Mouse (Mus musculus) midbrain, postnatal 0 days (tissue): ENCODE data around the gene Lrrc56. TPM values are rescaled to one million over a fixed set of nuclear protein-coding genes. Genes with fewer than 3 reads are reported as not detected.
A peak's percentile ranks its signal among the peaks of the same experiment; 100 is the strongest.

Experiments used
- ATAC-seq: fragments of 200-750 bp; cut with Nextera tagmentation; 2 replicates; pipeline ENCODE4 v1.8.0; 2017; ENCODE audit warnings: moderate number of reproducible peaks, mild to moderate bottlenecking, moderate TSS enrichment, moderate library complexity; ENCODE audit not compliant: low FRiP score
- DNase-seq: peaks from one replicate; pipeline ENCODE4 v3.0.0-alpha.2; 2015; ENCODE audit warnings: low spot score
- H3K27ac ChIP-seq: fragments of 300-500 bp; sonication (generic); 2 replicates; pipeline ENCODE4 v1.5.1; 2014; ENCODE audit warnings: low read depth, mild to moderate bottlenecking, low read length, mixed read lengths
- H3K27me3 ChIP-seq: fragments of 300-500 bp; sonication (generic); 2 replicates; pipeline ENCODE4 v1.6.1; 2014; ENCODE audit warnings: low read length, control low read depth, mixed read lengths; ENCODE audit not compliant: insufficient read depth
- H3K36me3 ChIP-seq: fragments of 300-500 bp; sonication (generic); 2 replicates; pipeline ENCODE4 v1.6.1; 2014; ENCODE audit warnings: low read length, control low read depth, mixed read lengths; ENCODE audit not compliant: insufficient read depth
- H3K4me1 ChIP-seq: fragments of 300-500 bp; sonication (generic); 2 replicates; pipeline ENCODE4 v1.6.1; 2014; ENCODE audit warnings: mild to moderate bottlenecking, control low read depth, antibody characterized with exemption, low read length, mixed read lengths; ENCODE audit not compliant: insufficient read depth
- H3K4me2 ChIP-seq: fragments of 300-500 bp; sonication (generic); 2 replicates; pipeline ENCODE4 v1.6.1; 2014; ENCODE audit warnings: low read depth, mild to moderate bottlenecking, low read length, mixed read lengths; ENCODE audit not compliant: poor library complexity, severe bottlenecking
- H3K4me3 ChIP-seq: fragments of 300-500 bp; sonication (generic); 2 replicates; pipeline ENCODE4 v1.5.1; 2014; ENCODE audit warnings: low read depth, mild to moderate bottlenecking, low read length, moderate library complexity
- H3K9ac ChIP-seq: fragments of 300-500 bp; sonication (generic); replicated peaks from 2 replicates; pipeline ENCODE4 v1.6.1; 2014; ENCODE audit warnings: mild to moderate bottlenecking, low read length, moderate library complexity, mixed read lengths; ENCODE audit not compliant: poor library complexity, severe bottlenecking
- H3K9me3 ChIP-seq: fragments of 300-500 bp; sonication (generic); 2 replicates; pipeline ENCODE4 v1.6.1; 2016; ENCODE audit warnings: low read length, control low read depth
- CTCF ChIP-seq: IDR thresholded peaks from 2 replicates; pipeline ENCODE4 v1.5.1; 2016; ENCODE audit warnings: antibody characterized with exemption, mild to moderate bottlenecking
- WGBS: fragments of 180-500 bp; shearing (Covaris S2); extraction: QIAGEN DNeasy Blood & Tissue Kit; methylation state at CpG from one replicate; pipeline ENCODE4 v1.1.7; 2014; 5-methylcytosine and 5-hydroxymethylcytosine counted together
- polyA plus RNA-seq: library from polyadenylated mRNA; unstranded; fragments of >200 nt; fragmentation: Nextera tagmentation; extraction: Ambion mirVana; gene quantifications from 2 replicates; pipeline ENCODE4 v1.2.1, GENCODE M21; 2015
- total RNA-seq: library from RNA; depleted of rRNA; stranded (reverse); fragments of >200 nt; gene quantifications from 2 replicates; pipeline ENCODE4 v1.2.3, GENCODE M21; 2014; rRNA removed

Gene Lrrc56
- total RNA-seq: 11.5 and 14.9 TPM in 2 replicates
- 8.6 TPM in 2 replicates for polyA plus RNA-seq

GRCm38 (mm10) chr7:141193948-141194347 is at the start of gene Lrrc56, which contains the start of gene Hras:
TSS of gene Lrrc56 (plus strand) at chr7:141194157.
TSS of gene Hras (minus strand) at chr7:141194005.
- H3K4me2 ChIP-seq: peak within 1 kb of the TSS; percentile 65
- H3K27me3 ChIP-seq: no peaks in the 10 kb centered on the region
- H3K9me3 ChIP-seq: no peaks in the 10 kb centered on the region
- WGBS: under 1% methylated on average over 27 of the region's 39 CpGs
- peak within 1 kb of the TSS; percentile 85 for H3K27ac ChIP-seq
- peak within 1 kb of the TSS; percentile 94 for H3K9ac ChIP-seq
- ATAC-seq (peak; percentile 93), DNase-seq (peak; percentile 98)
- no peak for TF ChIP-seq CTCF
- H3K4me1 ChIP-seq: peaks cover 8% of the 10 kb centered on the region; the same call in 1 of the 2 replicates
- H3K36me3 ChIP-seq: peaks cover 33% of the 10 kb centered on the region
- H3K4me3 ChIP-seq: peak within 1 kb of the TSS; percentile 96

DNA sequence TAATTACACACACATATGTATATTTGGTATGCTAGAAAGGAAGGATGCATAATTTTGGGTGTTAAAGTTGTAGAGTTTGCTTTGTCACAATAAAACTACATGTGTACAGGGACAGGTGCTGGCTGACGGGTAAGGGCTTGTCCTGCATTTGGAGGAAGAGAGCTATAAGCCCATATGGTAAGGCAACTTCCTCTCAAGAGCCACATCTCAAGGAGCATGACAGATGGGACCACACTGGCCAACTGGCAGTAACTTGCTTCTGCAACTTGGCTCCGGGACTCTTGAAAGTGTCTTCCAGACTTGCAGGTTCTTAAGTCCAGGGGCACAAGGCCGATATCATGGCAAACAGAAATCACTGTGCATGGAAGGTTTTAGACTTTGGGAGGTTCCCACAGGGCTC is 49.3 kb upstream of the Lrrc56 start:
- no peak for DNase-seq
- H3K4me3 ChIP-seq: no peak overlapping the region
- H3K4me2 ChIP-seq: no peak overlapping the region
- no peaks in the 10 kb centered on the region for H3K27me3 ChIP-seq
- no peaks in the 10 kb centered on the region for H3K4me1 ChIP-seq
- H3K27ac ChIP-seq: no peak overlapping the region
- H3K9me3 ChIP-seq: no peaks in the 10 kb centered on the region
- H3K36me3 ChIP-seq: peaks cover 26% of the 10 kb centered on the region; the same call in 1 of the 2 replicates
- no peak for TF ChIP-seq CTCF
- no peak overlapping the region for H3K9ac ChIP-seq
- no peak for ATAC-seq
- WGBS: 90% methylated on average over 3 of the region's 3 CpGs

- no peak for TF ChIP-seq CTCF
- H3K4me2 ChIP-seq: no peak overlapping the region
- peaks cover 23% of the 10 kb centered on the region; the same call in 1 of the 2 replicates for H3K36me3 ChIP-seq
- H3K9ac ChIP-seq: no peak overlapping the region
- H3K27ac ChIP-seq: no peak overlapping the region
- H3K27me3 ChIP-seq: no peaks in the 10 kb centered on the region
- no peaks in the 10 kb centered on the region for H3K4me1 ChIP-seq
- no peaks in the 10 kb centered on the region for H3K9me3 ChIP-seq
- WGBS: 76% methylated on average over 1 of the region's 1 CpGs
- H3K4me3 ChIP-seq: no peak overlapping the region
- ATAC-seq (no peak), DNase-seq (no peak)
Observed at GRCm38 (mm10) chr7:141145403-141145802, 48.6 kb upstream of the Lrrc56 start.

DNA sequence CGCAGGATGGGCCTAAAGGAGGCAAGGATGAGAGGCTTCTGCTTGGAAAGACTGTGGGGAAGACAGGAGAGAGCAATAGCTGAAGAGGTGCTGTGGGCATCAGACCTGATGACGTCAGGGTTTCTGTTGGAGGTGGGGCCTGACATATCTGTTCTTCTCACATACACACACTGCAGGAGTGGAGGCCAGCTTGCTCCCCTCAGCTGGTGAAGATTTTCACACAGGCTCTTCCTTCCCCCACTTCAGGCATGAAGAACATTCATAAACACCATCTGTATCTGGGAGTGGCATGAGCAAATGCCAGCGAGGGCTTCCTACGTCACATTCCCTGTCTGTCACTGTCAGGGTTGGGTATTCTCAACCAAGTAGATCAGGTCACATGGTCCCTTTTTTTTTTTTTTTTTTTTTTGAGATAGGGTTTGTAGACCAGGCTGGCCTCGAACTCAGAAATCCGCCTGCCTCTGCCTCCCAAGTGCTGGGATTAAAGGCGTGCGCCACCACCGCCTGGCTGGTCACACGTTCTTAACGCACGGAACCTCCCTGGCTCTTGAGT is 47.8 kb upstream of the Lrrc56 start:
- no peak overlapping the region for H3K4me3 ChIP-seq
- no peaks in the 10 kb centered on the region for H3K27me3 ChIP-seq
- TF ChIP-seq CTCF: no peak
- H3K9ac ChIP-seq: no peak overlapping the region
- no peaks in the 10 kb centered on the region for H3K9me3 ChIP-seq
- peaks cover 25% of the 10 kb centered on the region; the same call in 1 of the 2 replicates for H3K36me3 ChIP-seq
- H3K27ac ChIP-seq: no peak overlapping the region
- no peaks in the 10 kb centered on the region for H3K4me1 ChIP-seq
- DNase-seq (no peak), ATAC-seq (no peak)
- 94% methylated on average over 12 of the region's 12 CpGs for WGBS
- no peak overlapping the region for H3K4me2 ChIP-seq

GRCm38 (mm10) chr7:141147044-141147443 is 46.9 kb upstream of the Lrrc56 start:
- 76% methylated on average over 6 of the region's 6 CpGs for WGBS
- DNase-seq (no peak), ATAC-seq (no peak)

DNA sequence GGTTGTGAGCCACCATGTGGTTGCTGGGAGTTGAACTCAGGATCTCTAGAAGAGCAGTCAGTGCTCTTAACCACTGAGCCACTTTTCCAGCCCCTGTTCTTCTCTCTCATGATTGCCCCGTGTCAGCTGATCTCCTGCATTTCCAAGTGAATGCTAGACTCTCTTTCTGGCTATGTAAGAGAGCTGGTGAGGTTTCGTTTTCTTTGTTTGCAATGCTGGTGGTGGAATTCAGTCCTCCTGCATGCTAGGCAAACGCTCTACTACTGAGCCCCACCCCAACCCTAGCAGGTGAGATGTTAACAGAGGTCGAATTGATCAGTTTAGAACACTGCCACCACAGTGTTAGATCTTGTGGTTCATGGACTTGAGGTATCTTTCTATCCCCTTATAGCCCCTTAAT is 45.3 kb upstream of the Lrrc56 start:
- ATAC-seq (no peak), DNase-seq (no peak)
- Histone ChIP-seq H3K27ac (no peak overlapping the region), H3K9me3 (no peaks in the 10 kb centered on the region), H3K4me2 (no peak overlapping the region), H3K36me3 (peaks cover 28% of the 10 kb centered on the region), H3K4me1 (no peaks in the 10 kb centered on the region), H3K27me3 (no peaks in the 10 kb centered on the region), H3K9ac (no peak overlapping the region), H3K4me3 (no peak overlapping the region)
- WGBS: 88% methylated on average over 4 of the region's 4 CpGs
- TF ChIP-seq CTCF: no peak

More at GRCm38 (mm10) chr7:141147044-141147443, 46.9 kb upstream of the Lrrc56 start:
- Histone ChIP-seq H3K4me3 (no peak overlapping the region), H3K9ac (no peak overlapping the region), H3K4me2 (no peak overlapping the region), H3K27ac (no peak overlapping the region), H3K27me3 (no peaks in the 10 kb centered on the region), H3K9me3 (no peaks in the 10 kb centered on the region), H3K36me3 (peaks cover 29% of the 10 kb centered on the region; the same call in 1 of the 2 replicates), H3K4me1 (no peaks in the 10 kb centered on the region)
- no peak for TF ChIP-seq CTCF
